Mouse (Mus musculus): ENCODE results near the gene Mbnl1.

Mbnl1 gene

DNA sequence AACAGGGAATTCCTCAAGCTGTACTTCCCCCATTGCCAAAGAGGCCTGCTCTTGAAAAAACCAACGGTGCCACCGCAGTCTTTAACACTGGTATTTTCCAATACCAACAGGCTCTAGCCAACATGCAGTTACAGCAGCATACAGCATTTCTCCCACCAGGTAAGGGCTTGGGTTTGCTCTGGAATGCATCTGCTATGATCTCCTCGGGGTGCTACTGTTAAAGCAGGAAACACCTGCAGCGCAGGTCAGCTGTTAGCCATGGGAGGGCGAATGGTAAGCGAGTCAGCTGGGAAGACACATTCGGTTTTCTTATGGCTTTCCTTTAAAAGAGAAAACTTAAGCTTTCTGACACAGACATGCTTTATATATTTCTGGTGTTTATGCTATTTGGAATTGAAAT is 143.0 kb downstream of the Mbnl1 start:
- DNase-seq: no peak

DNA sequence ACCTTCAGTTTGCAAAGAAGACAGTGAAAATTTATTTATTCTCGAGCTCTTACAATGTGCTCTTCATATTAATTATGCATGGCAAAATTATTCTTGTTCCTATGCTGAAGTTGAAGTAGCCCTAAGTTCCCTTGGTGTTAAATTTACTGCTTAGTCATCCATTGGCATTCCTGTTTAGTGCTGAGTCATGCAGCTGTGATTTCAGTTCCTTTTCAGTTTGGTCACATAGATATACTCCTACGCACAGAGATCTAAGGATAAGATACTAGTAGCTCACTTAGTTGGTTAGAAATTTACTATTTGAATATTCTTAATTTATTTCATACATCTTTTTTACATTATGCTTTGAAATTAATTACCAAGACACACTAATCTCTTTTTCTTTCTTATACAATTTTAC is 143.5 kb downstream of the Mbnl1 start:
- DNase-seq: no peak

DNA sequence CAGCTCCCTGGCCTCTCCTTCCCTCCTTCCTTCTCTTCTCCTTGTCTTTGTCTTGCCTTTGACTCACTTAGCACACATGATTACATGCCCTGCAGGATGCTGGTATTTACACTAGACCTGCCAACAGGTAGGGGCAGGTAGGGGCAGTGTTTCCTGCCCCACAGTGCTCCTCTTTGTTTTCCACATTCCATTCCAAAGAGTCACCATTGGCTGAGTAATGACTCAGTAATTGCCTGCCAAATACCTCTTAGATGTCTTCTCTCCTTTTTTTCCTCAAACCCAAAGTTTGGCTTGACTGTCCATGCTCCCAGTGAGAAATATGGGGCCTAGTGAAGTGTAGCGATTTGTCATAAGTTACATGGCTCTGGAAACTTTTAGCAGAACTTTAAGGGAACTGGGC is 145.0 kb downstream of the Mbnl1 start:
- DNase-seq: no peak

DNA sequence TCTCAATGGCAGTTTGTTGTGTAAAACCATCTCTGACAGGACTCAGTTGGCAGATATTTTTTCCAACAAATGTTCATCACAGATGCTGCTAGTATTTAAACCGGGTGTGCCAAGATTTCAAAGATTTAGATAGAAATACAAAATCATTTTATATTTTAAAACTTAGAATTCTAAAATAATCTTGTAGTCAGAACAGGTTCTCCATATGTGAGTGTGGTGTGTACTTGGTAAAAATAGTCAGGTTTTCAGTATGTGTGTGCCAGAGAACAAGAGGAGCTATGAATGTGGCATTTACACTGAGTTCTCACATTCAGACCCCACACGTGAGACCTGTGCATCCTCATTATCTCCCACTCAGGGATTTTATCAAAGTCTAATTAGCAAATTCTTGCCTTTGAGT is 147.6 kb downstream of the Mbnl1 start:
- no peak for DNase-seq

DNA sequence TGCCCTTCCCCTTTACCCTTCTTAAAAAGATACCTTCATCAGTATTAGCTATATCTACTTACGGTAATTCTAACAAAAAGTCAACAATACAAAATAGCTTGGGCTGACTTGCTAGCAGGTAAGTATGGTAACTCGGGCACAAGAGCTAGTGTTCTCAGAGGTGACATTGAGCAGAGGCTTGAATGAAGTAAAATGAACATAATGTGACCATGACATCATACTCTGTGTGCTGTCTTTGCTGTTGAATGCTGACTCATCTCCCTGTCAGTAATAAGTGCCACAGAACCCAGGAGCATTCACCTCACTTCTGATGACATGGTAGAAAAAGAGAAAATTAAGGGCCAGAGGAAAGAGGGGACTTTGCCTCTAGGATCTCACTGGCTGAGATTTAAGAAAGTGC is 158.6 kb downstream of the Mbnl1 start:
- DNase-seq: no peak

DNA sequence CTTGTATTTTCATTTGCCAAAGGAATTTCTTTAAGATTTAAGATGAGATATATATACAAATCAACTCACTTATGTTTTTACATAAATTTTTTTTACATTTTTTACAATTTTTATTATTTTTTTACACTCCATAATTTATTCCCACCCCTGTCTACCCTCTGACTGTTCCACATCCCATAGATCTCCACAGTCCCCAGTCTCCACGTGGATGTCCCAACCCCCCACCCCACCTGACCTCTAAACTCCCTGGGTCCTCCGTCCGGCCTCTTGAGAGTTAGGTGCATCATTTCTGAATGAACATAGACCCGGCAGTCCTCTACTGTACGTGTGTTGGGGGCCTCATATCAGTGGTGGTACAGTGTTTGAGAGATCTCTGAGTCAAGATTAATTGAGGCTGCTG is 159.1 kb downstream of the Mbnl1 start:
- DNase-seq: no peak

DNA sequence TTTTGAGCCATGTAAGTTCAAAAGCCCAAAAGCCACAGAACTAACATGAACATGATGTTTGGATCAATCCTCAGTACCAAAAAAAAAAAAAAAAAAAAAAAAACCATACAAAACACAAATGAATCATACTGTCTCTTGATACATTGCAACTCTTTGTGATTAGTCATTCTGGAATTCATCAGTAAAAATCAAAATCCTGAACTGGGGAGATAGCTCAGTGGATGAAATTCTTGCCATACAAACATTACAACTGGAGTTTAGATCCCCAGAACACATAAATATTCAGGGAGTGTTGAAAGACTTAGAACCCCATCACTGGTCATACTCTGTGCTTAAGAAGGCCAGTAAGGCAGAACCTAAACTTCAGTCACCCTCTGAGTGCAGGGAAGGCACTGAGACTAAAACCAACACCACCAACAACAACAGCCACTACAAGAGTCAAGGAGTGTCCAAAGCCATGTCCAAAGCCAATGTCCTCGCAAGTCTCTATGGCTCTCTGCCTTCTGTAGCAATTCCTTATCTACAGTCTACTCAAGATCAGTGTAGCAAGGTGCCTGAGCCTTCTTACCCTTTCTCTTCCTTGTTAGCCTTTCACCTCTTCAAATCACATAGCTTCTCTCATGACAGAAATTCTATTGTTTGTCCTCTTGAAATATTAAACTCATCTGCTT is 160.3 kb downstream of the Mbnl1 start:
- no peak for DNase-seq

DNA sequence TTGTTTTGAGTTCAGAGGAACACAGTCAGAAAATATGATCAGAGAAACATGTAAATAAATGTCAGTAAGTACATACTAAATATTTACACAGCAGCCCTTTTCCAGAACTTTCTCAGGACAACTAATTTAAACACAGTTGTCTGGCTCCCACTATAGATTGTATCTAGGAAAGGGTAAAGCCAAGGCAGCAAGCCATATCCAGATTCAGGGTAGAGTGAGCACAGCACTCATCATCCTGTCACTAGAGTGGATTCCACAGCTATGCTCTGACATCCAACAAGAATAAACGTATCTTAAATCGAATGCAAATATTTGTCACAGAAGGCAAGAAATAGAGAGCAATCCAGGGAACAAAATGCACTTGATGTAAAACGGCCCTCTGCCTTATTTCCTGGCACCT is 165.9 kb downstream of the Mbnl1 start:
- no peak for DNase-seq

DNA sequence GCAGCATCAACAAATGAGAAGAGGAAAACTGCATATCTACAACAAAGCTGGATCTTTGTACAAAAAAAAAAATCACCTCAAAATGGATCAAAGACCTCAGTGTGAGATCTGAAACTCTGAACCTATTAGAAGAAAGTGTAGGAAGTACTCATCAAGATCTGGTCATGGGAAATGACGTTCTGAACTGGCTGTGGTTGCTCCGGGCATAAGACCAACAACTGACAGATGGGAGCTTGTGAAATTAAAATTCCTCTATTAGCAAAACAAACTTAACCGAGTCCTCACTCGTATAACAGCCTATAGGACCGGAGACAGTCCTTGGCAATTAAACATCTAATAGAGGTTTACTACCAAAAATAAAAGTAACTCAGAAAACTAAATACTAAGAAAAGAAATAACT is 166.5 kb downstream of the Mbnl1 start:
- DNase-seq: no peak

DNA sequence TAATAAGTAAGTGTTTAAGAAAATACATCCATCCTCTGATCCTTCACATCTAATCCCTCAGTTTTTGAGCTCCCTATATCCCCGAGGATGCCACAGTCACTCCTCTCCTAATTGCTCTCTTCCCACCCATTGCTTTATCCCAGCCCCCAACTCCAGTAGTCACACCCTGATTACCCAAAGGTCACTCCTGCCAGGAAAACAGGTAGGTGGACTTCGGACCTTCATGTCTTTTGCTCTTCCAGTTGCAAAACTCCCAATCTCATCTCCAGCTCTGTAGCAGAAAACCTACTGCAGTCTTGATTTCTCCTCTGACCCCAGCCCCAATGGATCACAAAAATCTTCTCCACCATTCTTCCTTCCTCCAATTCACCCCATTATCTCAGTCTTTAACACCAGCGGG is 169.6 kb downstream of the Mbnl1 start:
- no peak for DNase-seq

DNA sequence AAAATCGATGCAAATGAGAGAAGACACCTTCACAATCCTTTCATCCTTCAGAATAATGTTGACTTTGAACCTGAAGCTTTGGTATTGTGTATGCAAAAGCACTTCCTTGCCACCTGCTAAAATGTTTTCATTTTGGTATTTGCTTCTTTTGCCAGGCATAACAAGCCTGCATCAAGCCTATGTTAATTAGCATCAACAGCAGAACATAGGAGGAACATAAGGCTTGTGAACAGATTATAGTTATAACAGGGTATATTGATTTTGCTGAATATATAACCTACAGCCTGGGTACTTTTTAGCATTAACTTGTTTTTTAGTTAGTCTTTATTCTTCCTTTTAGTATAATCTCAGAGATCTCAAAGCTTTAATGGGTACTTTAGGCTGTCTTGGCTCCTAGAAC is 172.9 kb downstream of the Mbnl1 start:
- no peak for DNase-seq

DNA sequence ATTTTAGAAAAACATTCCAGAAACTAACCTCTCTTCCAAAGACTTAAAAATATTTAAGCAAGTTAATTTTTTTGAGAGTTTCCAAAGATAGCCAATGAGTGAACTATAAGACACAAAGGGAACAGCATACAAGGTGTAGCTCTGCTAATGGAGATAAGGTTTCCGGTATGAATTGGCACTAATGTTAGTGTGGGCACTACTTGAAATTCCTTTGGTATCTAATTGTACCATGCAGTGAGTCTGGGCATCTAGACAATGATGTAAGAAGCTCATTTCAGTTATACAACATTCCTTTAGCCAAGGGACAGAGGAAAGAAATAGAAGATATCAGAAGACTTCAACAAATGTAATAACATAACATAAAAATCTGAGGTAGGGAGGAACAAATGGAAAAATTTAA is 175.7 kb downstream of the Mbnl1 start:
- DNase-seq: no peak

DNA sequence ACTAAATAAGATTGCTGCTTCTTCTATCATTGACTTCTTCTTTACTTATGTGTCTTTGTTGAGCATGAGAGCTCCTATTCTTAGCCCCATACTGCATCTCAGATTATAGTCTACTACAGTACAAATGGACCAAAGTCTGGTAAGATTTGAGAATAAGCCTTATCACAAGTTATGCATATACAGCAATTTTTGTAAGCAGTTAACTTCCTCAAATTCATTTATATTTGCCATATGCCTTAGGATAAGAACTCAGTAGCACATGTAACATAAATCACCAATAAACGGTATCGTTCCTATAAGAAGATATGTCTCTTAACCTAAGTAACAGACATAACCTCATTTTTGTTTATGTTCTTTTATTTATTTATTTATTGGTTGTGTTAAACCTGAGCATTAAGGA is 188.1 kb downstream of the Mbnl1 start:
- no peak for DNase-seq
